Mouse (Mus musculus): ENCODE data around the gene Romo1.

GRCm38 (mm10) chr2:156123731-156124130 is 20.1 kb upstream of the Romo1 start:
- TF ChIP-seq CTCF (IDR thresholded peaks at IDR 0.05; ENCODE audit: borderline replicate concordance, extremely low read depth, insufficient read depth, insufficient read length) (no peak), POLR2A (IDR thresholded peaks at IDR 0.05; ENCODE audit: borderline replicate concordance, extremely low read depth, insufficient read depth, insufficient read length, poor library complexity, severe bottlenecking) (no peak)

Measured in brain, embryonic 14.5 days (tissue).